Mouse (Mus musculus) cerebellum, postnatal 36 days (tissue): ENCODE measurements around the gene Svs6.
A peak's percentile ranks its signal among the peaks of the same experiment; 100 is the strongest.
"Not testable (repeated sequence)": the region's sequence is repeated elsewhere in the genome, so short reads cannot be mapped to it uniquely, and the experiment has no call there.

Experiments used
- DNase-seq, 2 experiments: peaks; one replicate each; pipeline ENCODE4 v3.0.0; 2021 to 2022; ENCODE audit warnings: mixed read lengths in 2 of 2

Svs6 gene

DNA sequence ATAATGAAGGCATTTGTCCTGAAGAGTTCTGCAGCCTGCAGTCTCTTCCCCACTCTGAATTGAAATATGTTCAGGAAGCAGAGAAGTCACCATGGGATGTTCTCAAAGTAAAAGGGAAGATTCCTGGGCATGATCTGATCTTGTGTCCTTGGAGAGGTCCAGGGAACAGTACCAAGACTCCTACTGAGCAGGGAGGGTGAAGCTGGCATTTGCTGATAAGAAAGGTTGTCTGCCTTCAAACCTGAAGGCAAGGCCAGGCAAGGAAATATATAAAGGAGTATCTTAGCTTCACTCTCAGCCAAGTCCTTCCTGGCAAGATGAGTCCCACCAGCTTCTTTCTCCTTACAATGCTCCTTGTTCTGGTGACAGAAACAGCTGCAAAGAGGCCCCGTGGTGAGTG lies at the start of gene Svs6:
Svs6 (plus strand) TSS at position 301 of the 400 bp plus-strand sequence.
- DNase-seq, result not testable (repeated sequence)

DNA sequence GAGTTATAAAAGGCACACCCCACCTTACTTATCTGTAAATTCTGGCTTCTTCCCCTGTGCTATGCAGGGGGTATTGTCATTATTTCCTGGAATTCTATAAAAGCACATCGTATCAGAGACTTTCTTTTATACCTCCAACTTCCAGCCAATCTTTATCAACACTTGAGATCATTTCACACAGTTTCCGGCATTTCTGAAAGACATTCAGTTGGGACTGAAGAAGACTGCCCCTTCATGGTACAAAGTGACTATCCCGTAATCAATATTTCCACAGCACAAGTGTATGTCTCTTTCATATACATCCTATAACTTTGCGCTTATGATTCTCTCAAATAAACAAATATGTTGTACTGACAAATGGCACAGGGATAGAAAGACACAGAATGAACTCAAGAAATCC lies 38.2 kb upstream of the Svs6 start, which contains the start of gene Svs4:
Svs4 (minus strand) TSS at position 101 of the 400 bp plus-strand sequence.
- no peak for DNase-seq

DNA sequence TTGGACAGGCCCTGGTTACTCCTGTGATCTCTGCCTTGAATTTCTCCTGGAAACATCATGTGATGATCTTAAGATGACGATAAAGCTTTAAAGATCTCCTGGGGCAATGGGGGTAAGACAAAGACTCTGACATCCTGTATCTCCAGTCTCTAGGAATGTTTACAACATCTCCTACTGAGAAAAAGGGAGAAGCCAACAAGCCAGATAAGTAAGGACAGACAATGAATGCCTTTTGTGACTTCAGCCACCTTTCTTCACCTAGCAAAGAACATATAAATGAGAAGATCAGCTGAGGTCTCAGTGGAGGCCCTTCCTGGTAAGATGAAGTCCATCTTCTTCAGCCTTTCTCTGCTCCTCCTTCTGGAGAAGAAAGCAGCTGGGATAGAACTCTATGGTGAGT lies 27.6 kb upstream of the Svs6 start, which contains the start of gene Svs3a:
Svs3a (plus strand) TSS at position 301 of the 400 bp plus-strand sequence.
- not testable (repeated sequence) for DNase-seq

DNA sequence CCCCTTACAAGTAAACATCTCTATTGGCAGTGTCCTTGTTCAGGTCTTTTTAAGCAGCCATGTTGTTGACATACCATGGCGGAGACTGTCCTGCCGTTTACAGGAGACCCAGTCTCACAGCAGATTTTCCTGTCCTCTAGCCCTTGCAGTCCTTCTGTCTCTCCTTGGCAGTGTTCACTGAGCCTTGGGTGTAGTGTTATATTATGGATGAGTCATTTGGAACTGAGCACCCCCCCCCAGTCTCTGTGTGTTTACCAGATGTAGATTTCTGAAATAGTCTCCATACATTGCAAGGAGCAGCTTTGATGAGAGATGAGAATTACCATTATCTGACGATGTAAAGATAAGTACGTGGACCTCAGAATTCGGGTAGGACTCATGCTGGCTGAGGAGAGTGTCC lies 4.0 kb upstream of the Svs6 start:
- no peak for DNase-seq

DNA sequence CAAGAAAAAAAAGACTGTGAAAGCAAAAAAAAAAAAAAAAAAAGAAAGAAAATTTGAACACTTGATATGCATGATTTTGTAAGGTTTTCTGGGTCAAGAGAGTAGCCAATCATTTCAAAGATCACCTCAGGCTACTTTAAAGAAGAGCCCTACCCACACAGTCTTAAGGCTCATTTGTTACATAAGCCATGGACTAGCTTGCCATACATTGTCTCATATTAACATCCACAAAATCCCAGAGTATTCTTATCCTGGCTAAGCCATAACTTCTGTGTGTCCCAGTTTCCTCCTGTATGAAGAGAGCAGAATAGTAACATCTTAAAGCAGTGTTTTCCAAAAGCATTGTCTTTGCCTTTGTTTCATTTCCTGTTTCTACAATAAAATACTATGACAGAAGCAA lies 1.1 kb upstream of the Svs6 start:
- not testable (repeated sequence) for DNase-seq

DNA sequence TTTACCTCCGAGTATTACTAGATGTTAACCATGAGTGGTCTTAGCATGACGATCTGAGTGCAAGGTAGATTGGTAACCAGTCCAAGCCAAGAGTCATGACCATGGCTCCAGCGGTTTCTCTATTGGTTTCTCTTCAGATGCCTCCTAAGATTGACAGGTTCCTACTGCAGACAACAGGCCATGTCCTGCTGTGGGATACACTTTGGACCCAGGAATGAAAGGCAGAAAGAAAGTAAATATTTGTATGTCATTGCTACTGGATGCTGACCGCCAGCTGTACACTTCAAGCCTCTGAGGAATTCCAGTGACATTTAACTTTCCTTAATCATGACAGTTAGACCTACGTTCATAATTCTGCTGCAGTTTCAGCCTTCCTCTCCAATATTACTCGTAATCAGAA lies 4.4 kb downstream of the Svs6 start:
- no peak for DNase-seq

DNA sequence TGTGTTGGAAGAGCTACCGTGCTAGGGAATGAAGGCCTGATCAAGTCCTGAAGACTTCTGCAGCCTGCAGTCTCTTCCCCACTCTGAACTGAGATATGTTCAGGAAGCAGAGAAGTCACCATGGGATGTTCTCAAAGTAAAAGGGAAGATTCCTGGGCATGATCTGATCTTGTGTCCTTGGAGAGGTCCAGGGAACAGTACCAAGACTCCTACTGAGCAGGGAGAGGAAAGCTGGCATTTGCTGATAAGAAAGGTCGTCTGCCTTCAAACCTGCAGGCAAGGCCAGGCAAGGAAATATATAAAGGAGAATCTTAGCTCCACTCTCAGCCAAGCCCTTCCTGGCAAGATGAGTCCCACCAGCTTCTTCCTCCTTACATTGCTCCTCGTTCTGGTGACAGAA lies 15.9 kb downstream of the Svs6 start, which contains the start of gene Svs5:
Svs5 (plus strand) TSS at position 301 of the 400 bp plus-strand sequence.
- not testable (repeated sequence) for DNase-seq

DNA sequence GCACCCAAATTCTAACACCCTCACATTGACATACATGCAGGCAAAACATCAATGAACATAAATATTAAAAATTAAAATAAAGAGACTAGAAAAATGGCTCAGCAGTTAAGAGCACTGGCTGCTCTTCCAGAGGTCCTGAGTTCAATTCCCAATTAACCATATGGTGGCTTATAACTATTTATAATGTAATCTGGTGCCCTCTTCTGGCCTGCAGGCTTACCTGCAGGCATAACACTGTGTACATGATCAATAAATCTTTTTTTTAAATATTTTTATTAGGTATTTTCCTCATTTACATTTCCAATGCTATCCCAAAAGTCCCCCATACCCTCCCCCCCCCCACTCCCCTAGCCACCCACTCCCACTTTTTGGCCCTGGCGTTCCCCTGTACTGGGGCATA lies 27.2 kb downstream of the Svs6 start:
- not testable (repeated sequence) for DNase-seq

DNA sequence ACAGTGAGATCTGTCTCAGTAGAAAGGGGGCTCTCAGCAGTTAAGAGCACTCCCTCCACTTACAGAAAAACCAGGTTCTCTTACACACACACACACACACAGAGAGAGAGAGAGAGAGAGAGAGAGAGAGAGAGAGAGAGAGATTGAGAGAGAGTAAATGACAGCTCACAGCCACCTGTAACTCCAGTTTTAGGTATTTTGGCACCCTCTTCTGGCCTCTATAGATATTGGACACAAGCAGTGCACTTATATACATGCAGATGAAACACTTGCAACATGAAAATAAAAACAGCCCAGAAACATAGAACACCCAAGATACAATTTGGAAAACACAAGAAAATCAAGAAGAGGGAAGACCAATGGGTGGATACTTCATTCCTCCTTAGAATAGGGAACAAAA lies 31.1 kb downstream of the Svs6 start:
- DNase-seq, result not testable (repeated sequence)

DNA sequence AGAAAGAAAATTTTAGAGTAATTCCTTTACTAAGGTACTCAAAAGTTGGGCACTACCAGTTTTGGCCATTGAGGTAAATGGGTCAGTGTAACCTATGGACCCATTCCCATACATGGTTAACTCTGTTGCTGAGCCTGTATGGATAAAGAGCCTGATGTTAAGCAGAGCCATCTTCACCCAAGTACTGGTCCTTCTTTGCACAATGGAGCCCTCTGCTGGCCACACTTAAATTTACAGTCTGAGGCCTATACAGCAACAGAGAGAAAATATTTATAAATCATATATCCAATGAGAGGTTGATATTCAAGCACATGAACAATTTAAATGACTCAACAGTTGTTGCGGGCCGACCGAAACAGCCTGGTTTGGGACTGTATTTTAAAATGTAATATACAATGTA lies 32.4 kb downstream of the Svs6 start:
- peak; percentile 6 to 17 for DNase-seq

DNA sequence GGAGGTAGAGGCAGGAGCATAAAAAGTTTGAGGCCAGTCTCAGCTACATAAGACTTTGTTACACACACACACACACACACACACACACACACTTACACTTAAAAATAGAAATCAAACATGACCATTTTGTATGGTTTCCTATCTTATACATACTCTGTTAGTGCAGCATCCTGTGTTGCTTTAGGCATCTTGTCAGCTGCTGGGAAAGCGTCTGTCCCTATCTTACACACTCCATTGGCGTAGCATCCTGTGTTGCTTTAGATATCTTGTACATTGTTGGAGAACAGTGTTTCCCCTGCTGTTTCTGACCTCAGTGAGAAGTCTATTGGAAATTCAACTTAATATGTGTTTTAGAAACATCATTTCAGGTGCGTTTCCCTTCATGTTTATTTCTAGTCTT lies 36.1 kb downstream of the Svs6 start:
- no peak for DNase-seq

DNA sequence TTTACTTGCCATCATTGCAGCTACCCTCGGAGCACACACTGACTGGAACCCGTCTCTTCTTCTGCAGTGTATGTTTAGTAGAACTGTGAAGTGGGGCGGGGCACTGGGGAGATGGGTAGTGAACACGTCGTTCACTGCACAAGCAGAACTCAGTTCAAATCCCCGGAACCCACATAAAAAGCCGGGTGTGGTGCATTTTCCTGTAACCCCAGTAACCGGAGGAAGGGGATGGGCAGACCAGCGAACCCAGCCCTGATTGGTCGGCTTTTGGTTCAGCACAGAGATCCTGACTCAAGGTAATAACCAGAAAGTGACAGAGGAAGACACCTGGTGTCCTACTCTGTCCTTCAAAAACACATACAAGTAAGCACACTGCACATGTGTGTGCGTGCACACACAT lies 36.8 kb downstream of the Svs6 start:
- DNase-seq, result no peak

DNA sequence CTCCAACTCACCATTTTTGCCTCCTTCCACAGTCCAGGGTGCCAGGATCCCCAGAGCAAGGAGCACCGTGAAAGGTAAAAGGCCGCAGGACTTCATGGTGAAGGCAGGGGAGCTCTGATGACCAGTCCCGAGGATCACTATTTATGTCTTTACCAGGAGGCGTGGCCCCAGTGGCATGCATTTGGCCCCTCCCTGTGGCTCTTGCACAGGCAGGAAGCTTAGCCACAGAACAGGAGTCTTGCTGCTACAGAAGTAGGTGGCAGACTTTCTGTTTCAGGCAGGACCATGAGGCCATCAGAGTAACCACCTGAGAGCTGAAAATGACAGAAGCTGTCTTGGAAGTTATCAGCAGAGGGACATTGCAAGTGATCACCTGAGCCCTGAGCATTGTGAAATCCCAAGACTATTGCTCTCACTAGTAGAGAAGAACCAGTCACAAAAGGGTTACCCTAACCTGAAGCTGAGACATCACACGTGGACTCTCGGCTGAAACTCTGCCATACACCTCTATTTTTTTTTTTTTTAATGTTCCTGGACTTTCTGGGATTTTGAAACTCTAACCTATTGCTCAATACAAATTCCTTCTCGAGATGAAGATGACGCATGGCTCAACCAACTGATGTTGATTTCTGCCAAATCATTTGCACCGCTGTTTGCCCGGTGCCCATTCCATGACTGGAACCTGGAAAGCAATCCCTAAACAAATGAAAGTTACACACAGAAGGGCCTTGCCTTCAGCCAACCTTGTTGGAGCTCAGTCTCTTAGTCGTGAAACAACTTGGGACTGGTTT lies 39.8 kb downstream of the Svs6 start:
- no peak for DNase-seq

DNA sequence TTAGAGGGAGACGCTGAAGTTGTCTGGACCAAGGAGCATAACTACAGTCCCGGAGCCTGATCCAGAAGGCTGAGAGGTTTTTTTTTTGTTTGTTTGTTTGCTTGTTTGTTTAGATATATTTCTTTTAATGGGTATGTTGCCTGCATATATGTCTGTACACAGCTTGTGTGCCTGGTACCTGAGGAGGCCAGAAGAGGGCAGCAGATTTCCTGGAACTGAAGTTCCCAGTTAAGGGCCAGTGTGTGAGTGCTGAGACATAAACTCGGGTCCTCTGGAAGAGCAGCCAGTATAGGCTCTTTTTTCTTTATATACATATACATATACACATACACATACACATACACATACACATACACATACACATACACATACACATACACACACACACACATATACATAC lies 41.8 kb downstream of the Svs6 start:
- no peak for DNase-seq

DNA sequence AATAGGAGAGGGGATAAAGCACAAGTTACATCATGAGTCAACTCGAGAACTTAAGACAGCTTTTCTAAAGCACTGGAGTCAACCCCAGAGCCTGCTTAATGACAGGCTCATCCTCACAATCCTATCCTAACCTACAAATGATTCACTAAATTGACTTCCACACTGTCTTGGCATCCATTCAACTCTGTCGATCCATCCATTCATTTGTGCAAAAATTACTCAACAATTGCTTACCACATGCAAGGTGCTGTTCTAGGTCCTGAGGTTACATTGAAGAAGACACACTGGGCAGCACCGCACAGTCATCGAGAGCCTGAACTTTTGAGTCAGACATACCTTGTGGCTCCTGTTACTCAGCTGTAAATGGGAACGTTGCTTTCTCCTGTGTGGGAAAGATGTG lies 42.5 kb downstream of the Svs6 start:
- DNase-seq, result no peak

DNA sequence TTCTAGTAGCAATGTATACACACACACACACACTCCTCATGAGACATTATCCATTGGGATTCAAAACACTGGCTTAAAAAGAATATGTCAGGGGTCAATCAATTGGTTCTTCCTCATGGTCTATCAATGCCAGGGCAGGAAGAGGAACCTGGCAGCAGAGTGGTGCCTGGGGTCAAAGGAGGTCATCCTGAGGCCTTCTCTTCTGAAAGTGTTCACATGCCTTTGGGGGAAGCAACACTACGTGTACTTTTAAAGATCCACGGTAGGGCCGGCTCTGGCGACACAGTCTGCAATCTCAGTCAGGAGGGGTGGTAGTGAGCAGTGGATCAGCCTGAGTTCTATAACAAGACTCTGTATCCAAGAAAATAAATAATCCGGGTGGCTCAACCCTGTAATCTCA lies 43.1 kb downstream of the Svs6 start:
- no peak for DNase-seq

DNA sequence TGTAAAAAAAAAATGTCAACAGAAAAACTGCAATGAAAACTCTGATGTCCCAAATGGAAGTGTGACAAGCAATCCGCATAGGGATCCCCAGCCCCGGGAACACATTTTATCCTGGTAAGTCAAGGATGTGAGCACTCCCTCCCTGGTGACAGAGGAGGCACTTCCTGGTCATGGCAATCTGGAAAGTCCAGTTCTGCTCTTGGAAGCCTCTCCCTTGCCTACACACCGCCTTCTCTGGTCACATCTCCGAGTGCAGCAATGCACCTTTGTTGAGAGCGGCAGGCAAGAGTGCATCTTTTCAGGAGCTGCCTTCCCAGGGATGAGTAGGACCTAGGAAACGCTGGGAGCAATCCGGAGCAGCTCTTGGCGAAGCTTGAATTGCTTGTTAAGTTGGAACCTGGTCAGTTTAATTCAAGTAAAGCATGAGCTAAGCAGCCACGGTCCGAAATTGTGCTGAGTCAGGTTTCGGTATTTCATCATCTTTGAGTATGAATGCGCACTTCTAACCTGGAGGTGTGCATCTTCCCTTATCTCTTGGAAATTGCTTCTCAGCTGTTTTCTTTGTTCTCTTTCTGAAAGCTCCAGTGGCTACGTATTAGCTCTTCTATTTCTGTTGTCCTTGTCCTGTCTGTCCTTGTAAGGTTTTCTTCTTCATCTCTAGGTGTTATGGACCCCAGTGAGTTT lies 44.6 kb downstream of the Svs6 start:
- no peak for DNase-seq

DNA sequence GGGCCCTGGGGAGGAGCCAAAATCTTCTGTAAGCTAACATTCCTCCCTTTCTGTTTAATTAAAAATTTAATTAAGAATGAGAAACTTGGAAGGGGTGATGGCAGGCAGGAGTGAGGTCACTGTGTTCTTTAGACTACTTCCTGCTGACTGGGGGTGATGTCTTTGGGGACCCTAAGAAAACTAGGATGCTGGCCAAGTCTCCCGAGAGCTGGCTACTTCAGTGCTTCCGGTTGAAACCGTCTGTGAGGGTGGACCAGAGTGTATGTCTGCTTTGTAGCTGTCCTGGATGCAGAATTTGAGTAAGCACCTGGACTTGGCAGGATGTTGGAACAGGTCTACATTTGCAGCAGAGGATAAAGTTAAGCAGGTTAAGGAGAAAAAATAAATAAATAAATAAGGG lies 50.4 kb downstream of the Svs6 start:
- no peak for DNase-seq
